Mouse (Mus musculus) thymus, adult 2 months (tissue): ENCODE measurements around the gene Gpr39.

Source experiments
- CTCF ChIP-seq: fragments of 200-500 bp; IDR thresholded peaks from 2 replicates; pipeline ENCODE4 v1.5.1; 2012; ENCODE audit warnings: mild to moderate bottlenecking, control low read depth, low read length, moderate library complexity, borderline replicate concordance; ENCODE audit not compliant: control insufficient read depth, poor library complexity, insufficient read depth; ENCODE audit errors: extremely low read depth
- POLR2A ChIP-seq: fragments of 200-500 bp; IDR thresholded peaks from 2 replicates; pipeline ENCODE4 v1.6.1; 2012; ENCODE audit warnings: mild to moderate bottlenecking, low read length, control low read depth, moderate library complexity; ENCODE audit not compliant: control insufficient read depth, poor library complexity, insufficient read depth; ENCODE audit errors: extremely low read depth

DNA sequence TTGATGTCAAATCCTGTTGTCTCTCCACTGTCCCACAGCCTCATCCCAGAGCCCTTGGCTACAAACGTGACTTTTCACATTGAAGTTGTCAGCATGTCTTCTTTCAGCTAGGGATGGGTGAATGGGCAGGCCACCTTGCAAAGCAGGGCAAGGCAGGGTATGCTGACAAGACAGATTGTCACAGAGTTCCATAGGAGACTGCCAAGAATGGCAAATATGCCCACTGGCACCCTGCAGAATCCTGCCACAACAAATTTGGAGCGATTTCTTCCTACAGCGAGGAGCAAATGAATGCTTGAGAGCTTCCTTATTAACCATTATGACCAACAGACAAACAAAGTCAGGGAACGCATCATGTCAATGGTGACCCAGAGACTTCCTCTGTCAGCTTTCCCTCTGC lies 16.6 kb upstream of the Gpr39 start:
- TF ChIP-seq CTCF (no peak), POLR2A (no peak)
